Comparison of ENCODE assay signal across 8 mouse cellular contexts in genomic region chr15:78320825-78321496, GRCm38 (mm10). TPM values are rescaled to one million over a fixed set of nuclear protein-coding genes. Genes with fewer than 3 reads are reported as not detected.
DNase-seq lines count a peak whose midpoint lies in the region; ATAC-seq and TF ChIP-seq lines count a peak whose summit lies in the region.

No protein-coding gene starts in this region.

- DNase-seq in CD4-positive, CD25-positive, alpha-beta regulatory T cell, adult 2 months (ENCODE audit: low read depth, low spot score), result peak; percentile 65
- peak; percentile 77 for DNase-seq in adrenal gland, adult 8-10 months
- peak; percentile 73 for DNase-seq in embryonic facial prominence, embryonic 11.5 days (ENCODE audit: low spot score)
- peak; percentile 87 to 89 for DNase-seq in kidney, postnatal 4 days
- peak; percentile 82 for DNase-seq in liver, postnatal 0 days
- peak; percentile 64 for DNase-seq in ovary, postnatal 14 days (ENCODE audit: low spot score)
- DNase-seq in thymus, postnatal 14 days, result peak; percentile 68

- no peak overlapping the region for H3K9ac ChIP-seq in embryonic facial prominence, embryonic 11.5 days (replicated peaks; ENCODE audit: low read length)
- H3K9ac ChIP-seq in heart, embryonic 15.5 days, result no peak overlapping the region
- no peak overlapping the region for H3K9ac ChIP-seq in liver, postnatal 0 days (replicated peaks)

- no peaks in the 10 kb centered on the region for H3K4me1 ChIP-seq in embryonic facial prominence, embryonic 11.5 days (ENCODE audit: control insufficient read depth, insufficient read depth, low read length)
- no peaks in the 10 kb centered on the region for H3K4me1 ChIP-seq in heart, embryonic 15.5 days (replicated peaks)
- H3K4me1 ChIP-seq in liver, postnatal 0 days (ENCODE audit: insufficient read depth), result peaks cover 12% of the 10 kb centered on the region; the same call in 1 of the 2 replicates

- WGBS in embryonic facial prominence, embryonic 11.5 days, result 17% methylated on average over 5 of the region's 5 CpGs
- 9% methylated on average over 5 of the region's 5 CpGs for WGBS in heart, embryonic 15.5 days
- WGBS in liver, postnatal 0 days (ENCODE audit: insufficient replicate concordance), result 17% methylated on average over 5 of the region's 5 CpGs

- H3K27ac ChIP-seq in embryonic facial prominence, embryonic 11.5 days (replicated peaks; ENCODE audit: low read depth, low read length), result no peak overlapping the region
- H3K27ac ChIP-seq in heart, embryonic 15.5 days, result no peak overlapping the region
- 0 out of 2 replicates have a peak overlapping the region, but pooled peaks have one; percentile 48 for H3K27ac ChIP-seq in liver, postnatal 0 days (ENCODE audit: low read depth)

- H3K9me3 ChIP-seq in embryonic facial prominence, embryonic 11.5 days (replicated peaks; ENCODE audit: control insufficient read depth, low read length), result no peaks in the 10 kb centered on the region
- H3K9me3 ChIP-seq in heart, embryonic 15.5 days (replicated peaks), result no peaks in the 10 kb centered on the region
- no peaks in the 10 kb centered on the region for H3K9me3 ChIP-seq in liver, postnatal 0 days (ENCODE audit: low read length)

- no peak for ATAC-seq in embryonic facial prominence, embryonic 11.5 days (replicated peaks; ENCODE audit: insufficient number of reproducible peaks, low FRiP score, low TSS enrichment, low read depth)
- peak; percentile 60 for ATAC-seq in heart, embryonic 15.5 days (replicated peaks; ENCODE audit: insufficient number of reproducible peaks, insufficient read depth, low FRiP score, low read depth)
- ATAC-seq in liver, postnatal 0 days, result peak; percentile 58

- peak; percentile 55; the same call in 1 of the 2 replicates for TF ChIP-seq EP300 in liver, postnatal 0 days (IDR thresholded peaks at IDR 0.05; ENCODE audit: low read depth)

- peak; percentile 90 for TF ChIP-seq CTCF in liver, postnatal 0 days (IDR thresholded peaks at IDR 0.05; ENCODE audit: low read depth)

- H3K4me2 ChIP-seq in embryonic facial prominence, embryonic 11.5 days (ENCODE audit: low read depth, low read length), result no peak overlapping the region
- no peak overlapping the region for H3K4me2 ChIP-seq in heart, embryonic 15.5 days
- no peak overlapping the region for H3K4me2 ChIP-seq in liver, postnatal 0 days (ENCODE audit: low read depth, low read length)

- H3K4me3 ChIP-seq in embryonic facial prominence, embryonic 11.5 days (ENCODE audit: low read depth, low read length), result no peak overlapping the region
- H3K4me3 ChIP-seq in heart, embryonic 15.5 days, result no peak overlapping the region
- H3K4me3 ChIP-seq in liver, postnatal 0 days (ENCODE audit: low read depth, low read length), result no peak overlapping the region

- H3K27me3 ChIP-seq in embryonic facial prominence, embryonic 11.5 days (ENCODE audit: control insufficient read depth, insufficient read depth, low read length), result no peaks in the 10 kb centered on the region
- no peaks in the 10 kb centered on the region for H3K27me3 ChIP-seq in heart, embryonic 15.5 days
- H3K27me3 ChIP-seq in liver, postnatal 0 days (ENCODE audit: insufficient read depth, low read length), result no peaks in the 10 kb centered on the region

- no peaks in the 10 kb centered on the region for H3K36me3 ChIP-seq in embryonic facial prominence, embryonic 11.5 days (replicated peaks; ENCODE audit: control insufficient read depth, insufficient read depth, low read depth, low read length)
- H3K36me3 ChIP-seq in heart, embryonic 15.5 days, result no peaks in the 10 kb centered on the region
- H3K36me3 ChIP-seq in liver, postnatal 0 days (replicated peaks; ENCODE audit: insufficient read depth, low read length), result no peaks in the 10 kb centered on the region

RNA-seq across cellular contexts. Expression of gene Csf2rb, which starts 4.6 kb away (rescaled TPM):
- total RNA-seq in adrenal gland, adult 8-10 months (2022), result 1 to 10 TPM; 4.6 to 7.9 (median 6.9) TPM
- polyA plus RNA-seq in embryonic facial prominence, embryonic 11.5 days (2014; fragmentation: Nextera tagmentation; extraction: Ambion mirVana), result 1.2 and 1.6 TPM in 2 replicates
- 1.2 and 3.0 TPM in 2 replicates for polyA plus RNA-seq in heart, embryonic 15.5 days (2015; fragmentation: Nextera tagmentation; extraction: Ambion mirVana)
- polyA plus RNA-seq in liver, postnatal 0 days (2015; fragmentation: Nextera tagmentation; extraction: Ambion mirVana), result 8.9 and 9.6 TPM in 2 replicates

RNA-seq across cellular contexts. Expression of gene Csf2rb2, which starts 15.4 kb away (rescaled TPM):
- 1 to 10 TPM in 2 of 4 experiments, under 1 TPM in 2; 0.70 to 2.2 (median 1.4) TPM for total RNA-seq in adrenal gland, adult 8-10 months (2022)
- polyA plus RNA-seq in embryonic facial prominence, embryonic 11.5 days (2014; fragmentation: Nextera tagmentation; extraction: Ambion mirVana), result 0.26 and 0.38 TPM in 2 replicates
- polyA plus RNA-seq in heart, embryonic 15.5 days (2015; fragmentation: Nextera tagmentation; extraction: Ambion mirVana), result 0.42 and 0.54 TPM in 2 replicates
- 2.2 and 2.6 TPM in 2 replicates for polyA plus RNA-seq in liver, postnatal 0 days (2015; fragmentation: Nextera tagmentation; extraction: Ambion mirVana)
